Mouse (Mus musculus) lung, postnatal 0 days (tissue): ENCODE results near the gene Trim80.

Source experiments
- CTCF ChIP-seq: IDR thresholded peaks from 2 replicates; pipeline ENCODE4 v1.5.1; 2016; ENCODE audit warnings: antibody characterized with exemption, mild to moderate bottlenecking
- EP300 ChIP-seq: IDR thresholded peaks from 2 replicates; pipeline ENCODE4 v1.6.1; 2016; ENCODE audit warnings: antibody characterized with exemption, mild to moderate bottlenecking, control low read depth

DNA sequence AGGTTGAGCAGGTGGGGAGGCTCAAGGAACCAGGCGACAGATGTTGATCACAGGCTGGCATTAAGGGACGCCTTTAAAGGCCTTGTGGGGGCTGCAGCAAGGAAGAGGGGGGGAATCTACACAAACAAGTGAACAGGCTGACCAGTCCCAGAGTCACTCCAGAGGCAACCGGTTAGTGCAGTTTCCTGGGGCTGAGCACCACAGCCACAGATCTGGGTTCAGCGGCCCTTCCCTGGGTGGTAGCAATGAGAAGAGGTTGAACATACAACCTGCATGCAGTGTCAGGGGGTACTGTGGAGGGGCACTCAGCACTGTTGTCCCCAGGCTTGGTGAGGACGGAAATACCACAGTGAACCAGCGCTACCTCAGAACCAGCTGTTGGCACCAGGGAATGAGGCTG, 7.0 kb upstream of the Trim80 start:
- TF ChIP-seq CTCF: no peak
- no peak for TF ChIP-seq EP300
